Mouse (Mus musculus) inflammation-experienced regulatory T-cells, adult 6 months (primary cell): ENCODE results near the gene Rfxank. TPM values are rescaled to one million over a fixed set of nuclear protein-coding genes. Genes with fewer than 3 reads are reported as not detected.

Experiments used
- ATAC-seq: one replicate; pipeline ENCODE4 v1.8.0; 2017
- polyA plus RNA-seq, 3 experiments: library from polyadenylated mRNA; unstranded; fragments of 100-300 nt; shearing (Covaris generic); gene quantifications; one replicate each; pipeline ENCODE4 v1.2.1; 2017

Rfxank gene
- polyA plus RNA-seq, 3 experiments from 2014 or later: 36.6 to 71.1 (median 66.0) TPM

GRCm38 (mm10) chr8:70147678-70148607 is 9.0 kb upstream of the Rfxank start:
- ATAC-seq: no peak

DNA sequence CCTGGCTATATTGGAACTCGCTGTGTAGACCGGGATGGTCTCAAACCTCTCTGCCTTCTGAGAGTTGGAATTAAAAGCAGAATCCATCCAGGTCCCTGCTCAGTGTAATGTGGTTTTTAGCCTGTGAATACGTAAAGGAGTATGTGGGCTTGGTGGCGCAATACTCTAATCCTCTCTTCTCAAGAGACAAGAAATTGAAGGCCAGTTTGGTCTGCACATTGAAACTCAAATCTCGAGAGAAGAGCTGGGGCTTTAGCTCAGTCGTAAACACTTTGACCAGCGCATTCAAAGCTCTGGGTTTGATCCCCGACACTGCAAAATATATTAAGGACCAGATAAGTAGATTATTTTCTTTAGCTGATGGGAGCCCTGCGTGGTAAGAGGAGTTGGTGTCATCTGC is 1.0 kb upstream of the Rfxank start:
- no peak for ATAC-seq

- ATAC-seq: no peak
Observed at GRCm38 (mm10) chr8:70137890-70138289, 1.1 kb downstream of the Rfxank start.

DNA sequence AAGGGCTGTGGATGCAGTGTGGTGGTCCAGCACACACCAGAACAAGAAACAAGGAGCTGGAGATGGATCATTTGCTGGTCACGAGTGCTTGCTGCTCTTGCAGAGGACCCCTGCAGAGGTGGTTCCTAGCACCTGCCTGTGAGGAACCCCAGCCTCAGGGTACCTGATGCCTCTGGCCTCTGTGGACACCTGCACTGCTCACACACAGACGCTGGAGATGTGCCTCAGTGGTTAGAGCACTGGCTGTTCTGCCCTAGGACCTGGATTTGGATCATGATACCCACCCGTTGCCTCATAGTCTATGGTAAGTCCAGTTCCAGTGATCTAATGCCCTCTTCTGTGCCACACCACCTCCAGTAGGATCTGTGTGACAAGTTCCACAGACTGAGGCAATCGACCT is 2.4 kb downstream of the Rfxank start:
- no peak for ATAC-seq

DNA sequence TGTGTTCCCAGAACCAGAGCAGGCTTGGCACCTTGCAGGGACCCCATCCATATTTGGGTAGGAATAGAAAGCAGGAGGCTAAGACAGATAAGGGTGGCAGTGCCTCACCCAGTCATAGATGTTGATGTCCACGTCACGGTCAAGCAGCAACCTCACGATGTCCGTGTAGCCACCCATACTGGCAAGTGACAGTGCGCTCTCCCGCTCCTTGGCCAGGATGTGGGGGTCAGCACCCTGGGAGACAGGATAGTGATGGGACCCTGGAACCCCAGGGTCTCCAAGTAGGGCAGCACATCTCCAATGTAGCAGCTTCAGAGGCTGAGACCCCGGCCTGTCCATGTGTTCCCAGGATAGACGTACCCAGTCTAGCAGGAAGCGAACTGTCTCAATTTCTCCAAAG is 4.0 kb downstream of the Rfxank start:
- ATAC-seq: no peak

DNA sequence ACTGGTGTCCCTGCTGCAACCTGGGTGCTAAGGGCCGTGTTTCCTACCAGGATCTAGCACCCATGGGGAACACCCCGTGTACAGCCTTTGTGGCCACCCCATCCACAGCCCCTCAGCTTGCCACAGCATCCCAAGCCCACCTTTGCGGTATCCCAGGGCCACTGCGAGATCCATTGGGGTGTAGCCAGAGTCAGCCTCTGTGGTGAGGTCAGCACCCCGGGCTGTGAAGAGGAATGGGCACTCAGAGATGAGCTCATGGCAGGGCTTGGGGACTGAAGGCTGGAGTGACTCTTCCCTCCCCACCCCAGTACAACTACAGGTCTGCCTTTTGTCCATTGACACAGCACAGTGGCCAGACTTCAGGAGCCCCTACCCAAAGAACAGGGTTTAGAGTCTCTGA is 4.9 kb downstream of the Rfxank start:
- ATAC-seq: no peak

GRCm38 (mm10) chr8:70131166-70131883 is 7.6 kb downstream of the Rfxank start, which contains the start of gene Nr2c2ap:
TSS of gene Nr2c2ap (plus strand) at chr8:70131333.
- peak; percentile 94 for ATAC-seq

DNA sequence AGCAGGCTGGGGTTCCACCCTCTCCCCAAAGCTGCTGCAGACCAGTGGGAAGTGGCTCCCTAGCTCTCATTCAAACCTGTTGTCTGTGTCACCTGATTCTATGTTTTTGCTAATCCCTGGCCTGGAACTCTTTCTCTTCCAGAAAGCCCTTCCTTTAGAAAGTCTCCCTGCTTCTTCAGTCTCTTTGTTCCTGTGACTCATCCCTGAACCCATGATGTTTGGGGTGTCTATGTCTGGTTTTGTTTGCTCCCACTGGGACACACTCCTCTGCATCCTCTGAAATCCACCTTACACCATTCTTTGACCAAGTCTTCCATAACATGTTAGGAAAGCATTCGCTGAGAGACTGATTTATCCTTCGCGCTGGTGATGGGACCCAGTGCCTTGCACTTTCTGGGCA is 8.9 kb downstream of the Rfxank start:
- ATAC-seq: no peak

- no peak for ATAC-seq
Observed at GRCm38 (mm10) chr8:70129309-70129952, 9.5 kb downstream of the Rfxank start.

DNA sequence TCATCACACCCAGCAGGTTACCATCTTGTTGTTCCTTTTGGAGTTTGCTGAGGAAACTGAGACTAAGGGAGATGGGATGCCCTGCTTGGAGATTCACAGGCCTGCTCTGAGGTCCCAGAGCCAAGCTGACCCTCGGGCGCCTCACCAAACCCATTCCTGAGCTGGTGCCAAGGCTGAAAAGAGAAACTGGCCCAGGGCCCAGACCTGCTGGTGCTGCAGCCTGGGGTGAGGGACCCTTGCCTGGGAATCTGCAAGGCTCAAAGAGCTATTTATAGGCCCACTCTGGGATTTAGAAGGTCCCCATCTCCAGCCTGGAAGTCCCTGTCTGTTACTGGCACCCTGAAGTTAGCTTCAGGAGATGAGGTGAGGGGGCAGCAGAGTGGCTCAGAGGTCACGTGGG is 10.5 kb downstream of the Rfxank start:
- no peak for ATAC-seq

DNA sequence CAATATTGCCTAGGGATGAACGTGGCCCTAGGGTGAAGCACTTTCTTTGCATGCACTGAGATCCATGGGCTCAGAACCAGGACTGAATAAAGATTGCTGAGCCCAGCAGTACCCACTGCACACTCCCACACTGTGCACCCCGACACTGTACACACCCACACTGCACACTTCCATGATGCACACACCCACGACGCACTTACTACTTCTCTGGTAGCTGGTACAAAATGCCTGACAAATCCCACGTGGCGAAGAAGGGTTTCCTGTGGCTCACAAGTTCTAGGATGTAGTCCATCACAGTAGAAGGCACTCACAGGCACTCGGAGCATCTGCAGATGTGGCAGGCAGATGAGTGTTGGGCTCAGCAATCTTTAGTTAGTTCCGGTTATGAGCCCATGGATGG is 14.0 kb downstream of the Rfxank start:
- no peak for ATAC-seq

- no peak for ATAC-seq
Observed at GRCm38 (mm10) chr8:70122863-70123262, 16.1 kb downstream of the Rfxank start.

DNA sequence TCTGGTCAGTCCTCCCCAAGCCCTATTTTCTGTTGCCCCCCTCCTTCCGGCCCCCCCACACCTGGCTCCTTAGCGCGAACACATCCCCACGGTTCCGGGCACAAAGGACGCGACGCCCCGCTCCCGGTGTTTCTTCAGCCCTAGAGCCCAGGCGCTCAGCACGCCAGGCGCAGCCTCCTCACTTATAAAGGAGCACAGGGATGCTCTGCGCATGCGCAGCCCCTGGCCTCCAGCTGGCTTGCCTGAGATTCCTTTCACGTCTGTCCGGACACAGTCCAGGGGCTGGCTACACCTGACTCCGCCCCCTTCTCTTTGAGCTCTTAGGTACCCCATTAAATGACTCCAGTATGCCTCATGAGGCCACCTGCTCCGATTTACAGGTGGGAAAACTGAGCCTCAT is 18.3 kb downstream of the Rfxank start, which contains the start of gene Ncan:
TSS of gene Ncan (minus strand) at position 207 of the 400 bp plus-strand sequence.
- no peak for ATAC-seq

DNA sequence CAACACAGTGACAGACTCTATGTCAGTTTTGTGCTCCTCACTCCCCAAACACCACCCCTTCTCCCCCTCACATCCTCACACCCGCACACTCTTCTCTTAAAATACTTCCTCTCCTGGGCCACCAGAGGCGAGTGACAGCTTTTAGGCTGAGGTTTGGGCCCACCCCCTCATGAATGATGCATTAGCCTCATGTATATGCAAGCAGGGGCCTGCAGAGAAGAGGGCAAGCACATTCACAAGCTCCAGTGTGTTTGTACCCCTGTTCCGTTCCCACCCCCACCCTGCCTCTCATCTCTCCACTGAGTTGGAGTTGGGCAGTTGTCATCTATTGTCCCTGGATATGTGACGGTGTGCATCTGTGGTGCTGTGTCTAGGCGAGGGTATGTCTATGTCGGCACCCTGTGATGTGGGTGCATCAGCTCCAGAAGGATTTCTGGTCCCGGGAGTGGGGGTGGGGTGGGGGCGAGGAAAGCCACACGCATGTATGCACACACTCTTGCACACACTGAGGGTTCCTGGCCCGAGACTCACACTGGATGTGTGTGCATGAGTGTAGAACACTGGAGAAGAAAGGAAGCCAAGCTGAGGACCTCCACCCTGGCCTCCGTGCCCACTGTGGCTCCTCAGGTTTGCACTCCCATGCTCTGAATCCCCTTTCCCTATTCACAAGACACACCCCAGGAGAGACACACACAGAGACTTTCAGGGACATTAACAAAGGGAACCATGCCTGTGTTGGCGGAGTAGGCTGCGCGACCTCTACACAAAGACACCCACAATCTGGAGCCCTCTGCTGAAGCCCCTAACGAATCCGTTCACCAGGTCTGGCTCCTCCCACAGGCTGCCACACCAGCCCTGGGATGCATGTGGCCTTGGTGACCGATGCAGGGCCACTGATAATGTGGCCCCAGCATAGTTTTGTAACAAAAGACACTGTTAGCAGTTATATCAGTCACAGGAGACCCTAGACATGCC is 19.9 kb downstream of the Rfxank start:
- ATAC-seq: no peak

DNA sequence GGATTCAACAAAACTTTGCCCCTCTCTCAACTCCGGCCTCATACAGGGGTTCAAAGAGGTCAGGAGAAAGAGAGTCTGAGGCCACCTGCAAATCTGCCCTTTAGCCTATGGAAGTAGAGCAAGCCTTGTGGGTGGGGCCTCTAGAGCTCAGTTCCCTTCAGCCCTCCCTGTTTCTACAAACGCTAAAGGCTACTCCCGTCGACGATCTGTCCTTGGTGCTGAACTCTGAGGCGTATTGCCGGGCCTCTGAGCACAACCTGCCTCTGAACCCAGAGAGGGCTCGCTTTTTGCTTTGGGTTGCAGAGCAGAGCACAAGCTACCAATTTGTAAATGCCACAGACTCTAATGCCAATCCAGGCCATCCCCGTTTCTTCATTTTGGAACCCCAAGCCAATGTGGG is 21.3 kb downstream of the Rfxank start:
- ATAC-seq: no peak

DNA sequence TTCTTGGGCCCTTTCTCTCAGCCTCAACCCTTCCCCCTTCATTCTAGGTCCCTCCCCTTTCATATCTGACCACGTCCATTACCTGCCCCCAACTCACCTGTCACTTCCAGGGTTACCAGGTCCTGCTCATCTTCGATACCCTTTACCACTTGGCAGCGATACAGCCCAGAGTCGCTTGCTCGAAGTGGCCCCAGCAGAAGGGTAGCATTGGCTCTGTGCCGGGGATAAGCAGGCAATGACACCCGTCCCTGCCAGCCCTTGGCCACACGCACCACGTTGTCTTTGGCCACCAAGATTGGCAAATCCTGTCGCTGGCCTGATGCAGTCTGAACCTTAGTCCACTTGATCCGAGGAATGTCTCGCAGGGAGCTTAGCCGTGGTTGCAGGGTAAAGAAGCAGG is 24.1 kb downstream of the Rfxank start:
- no peak for ATAC-seq

DNA sequence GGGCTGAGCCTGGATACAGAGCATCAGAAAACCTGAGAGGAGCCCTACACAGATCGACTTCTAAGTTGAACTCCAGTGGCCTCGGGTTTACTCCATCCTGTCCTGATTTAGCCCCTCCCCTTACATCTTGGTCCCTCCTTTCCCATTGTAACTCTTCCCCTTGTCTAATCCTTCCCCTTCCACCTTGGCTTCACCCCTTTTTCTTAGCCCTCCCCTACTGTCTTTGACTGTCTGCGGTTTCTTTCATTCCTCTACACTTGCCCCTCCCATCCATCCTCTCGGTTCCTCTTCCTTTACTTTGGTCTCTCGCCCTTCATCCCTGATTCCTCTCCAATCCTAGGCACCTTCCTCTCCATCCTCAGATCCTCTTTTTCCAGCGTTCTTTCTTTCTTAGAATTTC is 24.5 kb downstream of the Rfxank start:
- ATAC-seq: no peak

GRCm38 (mm10) chr8:70112401-70113016 is 26.4 kb downstream of the Rfxank start:
- ATAC-seq: no peak

DNA sequence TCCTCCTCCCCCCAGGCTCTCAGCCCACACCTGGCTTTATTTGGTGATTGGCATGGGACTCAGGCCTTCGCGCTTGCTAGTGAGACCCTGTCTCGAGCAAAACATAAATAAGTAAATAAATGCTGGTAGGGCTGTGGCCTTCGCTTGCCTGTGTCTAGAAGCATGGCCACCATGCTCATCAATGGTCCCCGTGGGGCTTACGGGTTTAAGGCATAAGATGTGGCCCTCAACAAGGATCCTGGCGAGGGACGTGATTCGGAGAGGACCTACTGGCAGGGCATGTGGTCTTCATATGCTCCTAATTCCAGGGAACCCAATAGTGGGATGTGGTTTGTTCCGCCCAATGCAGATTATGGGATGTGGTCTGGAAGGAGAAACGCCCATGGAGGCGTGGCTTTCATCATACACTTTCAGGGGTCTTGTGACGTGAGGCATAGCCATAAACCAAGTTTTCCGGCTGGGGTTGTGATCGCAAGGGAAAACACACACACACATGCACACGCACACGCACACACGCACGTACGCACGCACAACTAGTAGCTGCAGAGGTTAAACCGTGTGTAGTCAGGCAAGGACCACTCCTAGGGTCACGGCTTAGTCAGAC is 27.7 kb downstream of the Rfxank start:
- ATAC-seq: no peak

DNA sequence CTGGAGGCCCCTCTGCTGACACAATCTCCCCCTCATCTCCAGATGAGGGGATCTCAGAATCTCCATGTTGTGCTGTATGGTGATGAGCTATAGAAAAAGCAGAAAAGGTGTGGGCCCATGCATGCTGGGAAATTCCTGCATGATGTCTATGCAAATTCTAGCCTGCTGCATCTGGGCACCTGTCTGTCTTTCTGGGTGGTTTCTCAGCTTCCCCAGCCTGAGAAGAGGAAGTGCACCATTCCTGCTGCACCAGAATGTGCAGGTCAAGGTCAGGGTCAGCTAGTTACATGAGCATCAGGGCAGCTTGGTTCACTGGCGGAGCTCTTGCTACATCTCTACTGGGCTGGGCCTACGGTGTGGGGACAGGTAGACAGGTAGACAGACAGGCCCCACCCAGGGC is 28.5 kb downstream of the Rfxank start:
- ATAC-seq: no peak

- ATAC-seq: no peak
Observed at GRCm38 (mm10) chr8:70104922-70105321, 34.0 kb downstream of the Rfxank start.
